Mouse (Mus musculus) bone marrow, adult 2 months (tissue): ENCODE data around the gene Bloc1s6.

ENCODE experiments used
- CTCF ChIP-seq: fragments of 200-500 bp; IDR thresholded peaks from 2 replicates; pipeline ENCODE4 v1.5.1; 2011; ENCODE audit warnings: low read length, control low read depth; ENCODE audit not compliant: control insufficient read depth, insufficient read depth
- POLR2A ChIP-seq: fragments of 200-500 bp; IDR thresholded peaks from 2 replicates; pipeline ENCODE4 v1.6.1; 2011; ENCODE audit warnings: low read depth, mild to moderate bottlenecking, control low read depth, low read length, borderline replicate concordance; ENCODE audit not compliant: control insufficient read depth

GRCm38 (mm10) chr2:122704572-122704971, 33.7 kb upstream of the Bloc1s6 start:
- TF ChIP-seq POLR2A (no peak), CTCF (no peak)
